Mouse (Mus musculus) heart, embryonic 14.5 days (tissue): ENCODE data around the gene Gpr180. TPM values are rescaled to one million over a fixed set of nuclear protein-coding genes. Genes with fewer than 3 reads are reported as not detected.
"Not testable (repeated sequence)": the region's sequence is repeated elsewhere in the genome, so short reads cannot be mapped to it uniquely, and the experiment has no call there.

Experiments used
- ATAC-seq: fragments of 200-750 bp; cut with Nextera tagmentation; 2 replicates; pipeline ENCODE4 v1.8.0; 2017; ENCODE audit warnings: low read depth, moderate TSS enrichment; ENCODE audit not compliant: insufficient number of reproducible peaks, insufficient read depth, low FRiP score
- H3K27ac ChIP-seq, 2 experiments: fragments of 200-500 bp in 1 of 2; fragments of 300-500 bp in 1 of 2; sonication (generic) in 1 of 2; replicated peaks in 1 of 2; 2 replicates each; pipeline ENCODE4 v1.5.1; 2012 to 2014; ENCODE audit warnings: low read depth in 2 of 2, low read length in 2 of 2, control low read depth in 1 of 2, mild to moderate bottlenecking in 1 of 2, mixed read lengths in 1 of 2; ENCODE audit not compliant: control insufficient read depth in 1 of 2, insufficient read depth in 1 of 2
- H3K27me3 ChIP-seq: fragments of 300-500 bp; sonication (generic); 2 replicates; pipeline ENCODE4 v1.6.1; 2014; ENCODE audit warnings: mild to moderate bottlenecking, low read length, control low read depth; ENCODE audit not compliant: control insufficient read depth, insufficient read depth
- H3K36me3 ChIP-seq: fragments of 300-500 bp; sonication (generic); 2 replicates; pipeline ENCODE4 v1.6.1; 2014; ENCODE audit warnings: mild to moderate bottlenecking, control low read depth, low read length, mixed read lengths; ENCODE audit not compliant: control insufficient read depth, insufficient read depth
- H3K4me1 ChIP-seq, 2 experiments: fragments of 200-500 bp in 1 of 2; fragments of 300-500 bp in 1 of 2; sonication (generic) in 1 of 2; 2 replicates each; pipeline ENCODE4 v1.6.1; 2012 to 2014; ENCODE audit warnings: low read length in 2 of 2, control low read depth in 1 of 2, mixed read lengths in 1 of 2; ENCODE audit not compliant: control insufficient read depth in 2 of 2, insufficient read depth in 2 of 2
- H3K4me2 ChIP-seq: fragments of 300-500 bp; sonication (generic); 2 replicates; pipeline ENCODE4 v1.6.1; 2014; ENCODE audit warnings: mild to moderate bottlenecking, low read length
- H3K4me3 ChIP-seq, 2 experiments: fragments of 200-500 bp in 1 of 2; fragments of 300-500 bp in 1 of 2; sonication (generic) in 1 of 2; 2 replicates each; pipeline ENCODE4 v1.5.1; 2012 to 2014; ENCODE audit warnings: low read length in 2 of 2, mild to moderate bottlenecking in 2 of 2, control low read depth in 1 of 2, low read depth in 1 of 2, moderate library complexity in 1 of 2; ENCODE audit not compliant: control insufficient read depth in 1 of 2, insufficient read depth in 1 of 2
- H3K9ac ChIP-seq: fragments of 300-500 bp; sonication (generic); 2 replicates; pipeline ENCODE4 v1.6.1; 2014; ENCODE audit warnings: mild to moderate bottlenecking, low read length
- H3K9me3 ChIP-seq: fragments of 300-500 bp; sonication (generic); 2 replicates; pipeline ENCODE4 v1.6.1; 2016; ENCODE audit warnings: low read length, control low read depth; ENCODE audit not compliant: control insufficient read depth
- WGBS: fragments of 180-500 bp; shearing (Covaris S2); extraction: QIAGEN DNeasy Blood & Tissue Kit; methylation state at CpG from one replicate; pipeline ENCODE4 v1.1.7; 2014; 5-methylcytosine and 5-hydroxymethylcytosine counted together
- polyA plus RNA-seq: library from polyadenylated mRNA; unstranded; fragments of >200 nt; fragmentation: Nextera tagmentation; extraction: Ambion mirVana; gene quantifications from 2 replicates; pipeline ENCODE4 v1.2.1, GENCODE M21; 2014

Gpr180 gene
- polyA plus RNA-seq, 1 experiment from 2014 or later, result 44.0 TPM

- not testable (repeated sequence) for H3K4me1 ChIP-seq, H3K27ac ChIP-seq, ATAC-seq, H3K4me3 ChIP-seq, H3K4me2 ChIP-seq, H3K9me3 ChIP-seq, H3K27me3 ChIP-seq, H3K9ac ChIP-seq
- WGBS, result 89% methylated on average over 2 of the region's 2 CpGs
- H3K36me3 ChIP-seq, result peaks cover 17% of the 10 kb centered on the region
Measured at GRCm38 (mm10) chr14:118107479-118107878, 29.5 kb upstream of the Gpr180 start.

GRCm38 (mm10) chr14:118113116-118113515 lies 23.8 kb upstream of the Gpr180 start:
- Histone ChIP-seq H3K27me3 (no peaks in the 10 kb centered on the region), H3K4me2 (no peak overlapping the region), H3K9me3 (no peaks in the 10 kb centered on the region), H3K9ac (no peak overlapping the region), H3K4me3 (no peak overlapping the region), H3K4me1 (no peaks in the 10 kb centered on the region), H3K36me3 (peaks cover 73% of the 10 kb centered on the region), H3K27ac (no peak overlapping the region)
- ATAC-seq, result no peak
- WGBS, result 87% methylated on average over 6 of the region's 6 CpGs

- H3K4me3 ChIP-seq, result no peak overlapping the region
- H3K4me2 ChIP-seq, result no peak overlapping the region
- no peaks in the 10 kb centered on the region for H3K4me1 ChIP-seq
- WGBS, result 75% methylated on average over 5 of the region's 5 CpGs
- ATAC-seq, result no peak
- H3K27ac ChIP-seq, result no peak overlapping the region
- peaks cover 90% of the 10 kb centered on the region for H3K36me3 ChIP-seq
- H3K9ac ChIP-seq, result no peak overlapping the region
- no peaks in the 10 kb centered on the region for H3K27me3 ChIP-seq
- no peaks in the 10 kb centered on the region for H3K9me3 ChIP-seq
Measured at GRCm38 (mm10) chr14:118124129-118124528, 12.8 kb upstream of the Gpr180 start.

GRCm38 (mm10) chr14:118124771-118125170 lies 12.2 kb upstream of the Gpr180 start:
- Histone ChIP-seq H3K9ac (no peak overlapping the region), H3K27me3 (no peaks in the 10 kb centered on the region), H3K36me3 (peaks cover 89% of the 10 kb centered on the region), H3K4me1 (no peaks in the 10 kb centered on the region), H3K27ac (no peak overlapping the region), H3K9me3 (no peaks in the 10 kb centered on the region), H3K4me2 (no peak overlapping the region), H3K4me3 (no peak overlapping the region)
- 88% methylated on average over 4 of the region's 4 CpGs for WGBS
- ATAC-seq, result no peak

- no peak for ATAC-seq
- Histone ChIP-seq H3K27ac (no peak overlapping the region), H3K4me2 (no peak overlapping the region), H3K27me3 (no peaks in the 10 kb centered on the region), H3K4me1 (peaks cover 0 to 2% of the 10 kb centered on the region in 2 experiments; a peak in 1 of 4 replicates), H3K9ac (no peak overlapping the region), H3K9me3 (no peaks in the 10 kb centered on the region), H3K36me3 (peaks cover 74% of the 10 kb centered on the region), H3K4me3 (no peak overlapping the region)
- 89% methylated on average over 5 of the region's 5 CpGs for WGBS
Measured at GRCm38 (mm10) chr14:118126301-118126700, 10.7 kb upstream of the Gpr180 start.

- H3K36me3 ChIP-seq, result peaks cover 32% of the 10 kb centered on the region
- peak overlapping the region; percentile 92 for H3K4me2 ChIP-seq
- no peak for ATAC-seq
- H3K27ac ChIP-seq, result no peak overlapping the region
- H3K4me1 ChIP-seq, result peaks cover 2 to 17% of the 10 kb centered on the region in 2 experiments; a peak in 3 of 4 replicates
- H3K9me3 ChIP-seq, result no peaks in the 10 kb centered on the region
- 73% methylated on average over 7 of the region's 7 CpGs for WGBS
- no peaks in the 10 kb centered on the region for H3K27me3 ChIP-seq
- H3K4me3 ChIP-seq, result peak overlapping the region; percentile 78 to 80
- H3K9ac ChIP-seq, result peak overlapping the region; percentile 88
Measured at GRCm38 (mm10) chr14:118131472-118131871, 5.5 kb upstream of the Gpr180 start.

- Histone ChIP-seq H3K4me1 (peaks cover 2 to 18% of the 10 kb centered on the region in 2 experiments; a peak in 3 of 4 replicates), H3K27ac (peak overlapping the region; percentile 30 to 64; a peak in 2 of 4 replicates), H3K4me2 (peak overlapping the region; percentile 92), H3K9ac (peak overlapping the region; percentile 88), H3K9me3 (no peaks in the 10 kb centered on the region), H3K4me3 (peak overlapping the region; percentile 78 to 80), H3K27me3 (no peaks in the 10 kb centered on the region), H3K36me3 (peaks cover 26% of the 10 kb centered on the region)
- 13% methylated on average over 21 of the region's 21 CpGs for WGBS
- ATAC-seq, result no peak
Measured at GRCm38 (mm10) chr14:118131931-118132641, 4.9 kb upstream of the Gpr180 start.

- H3K27me3 ChIP-seq, result no peaks in the 10 kb centered on the region
- under 1% methylated on average over 28 of the region's 28 CpGs for WGBS
- peaks cover 2 to 18% of the 10 kb centered on the region in 2 experiments; a peak in 3 of 4 replicates for H3K4me1 ChIP-seq
- H3K9ac ChIP-seq, result peak within 1 kb of the TSS; percentile 88
- H3K27ac ChIP-seq, result peak within 1 kb of the TSS; percentile 30 to 64; a peak in 2 of 4 replicates
- no peaks in the 10 kb centered on the region for H3K9me3 ChIP-seq
- H3K4me2 ChIP-seq, result peak within 1 kb of the TSS; percentile 92
- peak; percentile 77 for ATAC-seq
- peaks cover 20% of the 10 kb centered on the region for H3K36me3 ChIP-seq
- peak within 1 kb of the TSS; percentile 78 to 80 for H3K4me3 ChIP-seq
Measured at GRCm38 (mm10) chr14:118132642-118132977, 4.3 kb upstream of the Gpr180 start, which contains the start of gene Tgds. Gene Tgds, minus strand, starts transcription at chr14:118132755.
